Mouse (Mus musculus) limb, embryonic 14.5 days (tissue): ENCODE data around the gene H2-DMb2. TPM values are rescaled to one million over a fixed set of nuclear protein-coding genes. Genes with fewer than 3 reads are reported as not detected.

Source experiments
- ATAC-seq: fragments of 200-750 bp; cut with Nextera tagmentation; 2 replicates; pipeline ENCODE4 v1.8.0; 2017; ENCODE audit warnings: low read depth, moderate number of reproducible peaks, moderate TSS enrichment; ENCODE audit not compliant: low FRiP score
- DNase-seq: peaks from one replicate; pipeline ENCODE4 v3.0.0-alpha.2; 2015; ENCODE audit warnings: low spot score
- H3K27ac ChIP-seq: fragments of 300-500 bp; sonication (generic); replicated peaks from 2 replicates; pipeline ENCODE4 v1.5.1; 2014; ENCODE audit warnings: low read depth, mild to moderate bottlenecking, low read length, moderate library complexity, mixed read lengths
- H3K27me3 ChIP-seq: fragments of 300-500 bp; sonication (generic); 2 replicates; pipeline ENCODE4 v1.6.1; 2014; ENCODE audit warnings: low read length, mixed read lengths; ENCODE audit not compliant: control insufficient read depth, insufficient read depth
- H3K36me3 ChIP-seq: fragments of 300-500 bp; sonication (generic); 2 replicates; pipeline ENCODE4 v1.6.1; 2014; ENCODE audit warnings: mild to moderate bottlenecking, low read length, moderate library complexity, mixed read lengths; ENCODE audit not compliant: control insufficient read depth, insufficient read depth
- H3K4me1 ChIP-seq: fragments of 300-500 bp; sonication (generic); 2 replicates; pipeline ENCODE4 v1.6.1; 2014; ENCODE audit warnings: antibody characterized with exemption, low read length, mixed read lengths; ENCODE audit not compliant: control insufficient read depth, insufficient read depth
- H3K4me2 ChIP-seq: fragments of 300-500 bp; sonication (generic); replicated peaks from 2 replicates; pipeline ENCODE4 v1.6.1; 2014; ENCODE audit warnings: low read depth, mild to moderate bottlenecking, low read length, moderate library complexity; ENCODE audit not compliant: severe bottlenecking
- H3K4me3 ChIP-seq: fragments of 300-500 bp; sonication (generic); replicated peaks from 2 replicates; pipeline ENCODE4 v1.5.1; 2014; ENCODE audit warnings: low read length
- H3K9ac ChIP-seq: fragments of 300-500 bp; sonication (generic); 2 replicates; pipeline ENCODE4 v1.6.1; 2014; ENCODE audit warnings: mild to moderate bottlenecking, low read depth, low read length, moderate library complexity; ENCODE audit not compliant: severe bottlenecking
- H3K9me3 ChIP-seq: fragments of 300-500 bp; sonication (generic); 2 replicates; pipeline ENCODE4 v1.6.1; 2016; ENCODE audit warnings: low read length; ENCODE audit not compliant: control insufficient read depth
- POLR2A ChIP-seq: fragments of 200-500 bp; IDR thresholded peaks from 2 replicates; pipeline ENCODE4 v1.8.0; 2012; ENCODE audit warnings: inconsistent platforms, mild to moderate bottlenecking, moderate library complexity, borderline replicate concordance; ENCODE audit not compliant: insufficient read depth, insufficient read length; ENCODE audit errors: extremely low read depth
- WGBS: fragments of 180-500 bp; shearing (Covaris S2); extraction: QIAGEN DNeasy Blood & Tissue Kit; methylation state at CpG from one replicate; pipeline ENCODE4 v1.1.7; 2014; 5-methylcytosine and 5-hydroxymethylcytosine counted together
- polyA plus RNA-seq, 2 experiments: library from polyadenylated mRNA; depleted of rRNA in 1 of 2; stranded (reverse) in 1 of 2; unstranded in 1 of 2; fragments of >200 nt; fragmentation: Nextera tagmentation in 1 of 2; extraction: Ambion mirVana in 1 of 2; gene quantifications; 2 replicates each; pipeline versions ENCODE4 v1.2.1 to v1.2.3; 2012 to 2014

Gene H2-DMb2
- polyA plus RNA-seq (2012; rRNA removed) (0.31 and 0.54 TPM in 2 replicates), polyA plus RNA-seq (2014; fragmentation: Nextera tagmentation; extraction: Ambion mirVana) (0.23 and 0.36 TPM in 2 replicates)

GRCm38 (mm10) chr17:34143033-34143432, at the start of gene H2-DMb2:
Gene H2-DMb2 (plus strand): TSS chr17:34143307.
- 31% methylated on average over 7 of the region's 7 CpGs for whole genome bisulfite sequencing

DNA sequence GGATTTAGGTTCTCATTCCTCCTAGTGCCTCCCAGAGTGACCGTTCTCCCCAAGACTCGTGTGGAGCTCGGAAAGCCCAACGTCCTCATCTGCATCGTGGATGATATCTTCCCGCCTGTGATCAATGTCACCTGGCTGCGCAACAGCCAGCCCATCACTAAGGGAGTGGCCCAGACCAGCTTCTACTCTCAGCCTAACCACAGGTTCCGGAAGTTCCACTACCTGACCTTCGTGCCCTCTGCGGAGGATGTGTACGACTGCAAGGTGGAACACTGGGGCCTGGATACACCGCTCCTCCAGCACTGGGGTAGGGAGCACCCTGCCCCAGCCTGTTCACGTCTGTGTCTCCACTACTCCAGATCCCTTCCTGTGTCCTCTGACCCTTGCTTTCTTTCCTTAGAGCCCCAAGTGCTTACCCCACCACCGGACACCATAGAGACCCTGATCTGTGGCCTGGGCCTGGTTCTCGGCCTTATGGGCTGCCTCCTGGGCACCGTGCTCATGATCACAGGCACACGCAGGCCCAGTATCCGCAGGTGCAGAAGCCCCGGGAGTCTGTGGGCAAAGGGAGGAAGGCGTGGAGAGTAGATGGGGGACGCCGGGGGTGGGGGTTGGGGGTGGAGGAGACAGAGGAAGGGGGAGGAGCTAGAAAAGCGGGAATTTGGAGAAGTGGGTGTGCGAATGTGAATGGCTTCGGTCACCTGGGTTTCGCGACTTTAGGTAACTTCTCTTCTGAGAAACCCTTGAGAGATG, 48.6 kb upstream of the H2-DMb2 start:
- no peak for DNase-seq
- Histone ChIP-seq H3K4me1 (no peaks in the 10 kb centered on the region), H3K27me3 (no peaks in the 10 kb centered on the region), H3K4me3 (no peak overlapping the region), H3K4me2 (no peak overlapping the region), H3K27ac (no peak overlapping the region), H3K36me3 (no peaks in the 10 kb centered on the region), H3K9me3 (no peaks in the 10 kb centered on the region), H3K9ac (no peak overlapping the region)
- no peak for ATAC-seq
- no peak for TF ChIP-seq POLR2A
- WGBS = 79% methylated on average over 27 of the region's 27 CpGs

More at GRCm38 (mm10) chr17:34143033-34143432, at the start of gene H2-DMb2:
- Histone ChIP-seq H3K27ac (no peak within 1 kb of the TSS), H3K4me3 (no peak within 1 kb of the TSS), H3K4me2 (no peak within 1 kb of the TSS), H3K4me1 (peaks cover 12% of the 10 kb centered on the region; the same call in 1 of the 2 replicates), H3K36me3 (no peaks in the 10 kb centered on the region), H3K9ac (no peak within 1 kb of the TSS), H3K9me3 (no peaks in the 10 kb centered on the region), H3K27me3 (peaks cover 7% of the 10 kb centered on the region)
- no peak for ATAC-seq
- no peak for TF ChIP-seq POLR2A
- DNase-seq = no peak

DNA sequence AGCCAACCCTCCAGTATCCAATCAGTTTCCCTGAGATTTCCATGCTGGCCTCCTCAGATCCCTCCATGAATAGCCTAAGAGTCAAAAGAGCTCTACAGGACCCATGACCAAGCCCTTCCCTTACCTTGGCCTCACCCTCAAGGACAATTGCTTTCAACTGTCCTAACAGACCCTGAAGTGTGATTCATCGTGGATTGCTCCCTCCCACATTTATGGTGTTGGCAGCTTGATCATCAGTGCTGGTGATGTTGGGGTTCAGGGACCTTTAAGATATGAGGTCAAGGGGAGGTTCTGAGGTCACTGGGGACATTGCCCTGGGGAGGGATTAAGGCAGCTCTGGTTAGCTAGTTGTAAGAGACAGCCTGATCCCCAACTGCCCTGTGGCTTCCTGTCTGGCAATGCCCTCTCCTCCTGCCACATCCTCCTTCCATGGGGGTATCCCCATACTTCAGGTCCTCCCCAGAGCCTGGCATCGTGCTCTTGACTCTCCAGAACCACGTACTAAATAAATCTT, 46.6 kb upstream of the H2-DMb2 start:
- no peak for ATAC-seq
- peaks cover 3% of the 10 kb centered on the region; the same call in 1 of the 2 replicates for H3K4me1 ChIP-seq

GRCm38 (mm10) chr17:34097272-34097671, 45.8 kb upstream of the H2-DMb2 start:
- no peak overlapping the region for H3K27ac ChIP-seq
- ATAC-seq (no peak), DNase-seq (no peak)
- no peaks in the 10 kb centered on the region for H3K9me3 ChIP-seq
- H3K27me3 ChIP-seq = no peaks in the 10 kb centered on the region
- TF ChIP-seq POLR2A = no peak
- 55% methylated on average over 5 of the region's 5 CpGs for WGBS
- H3K4me3 ChIP-seq = no peak overlapping the region
- no peak overlapping the region for H3K4me2 ChIP-seq
- H3K9ac ChIP-seq = no peak overlapping the region
- peaks cover 3% of the 10 kb centered on the region; the same call in 1 of the 2 replicates for H3K4me1 ChIP-seq
- no peaks in the 10 kb centered on the region for H3K36me3 ChIP-seq

More for the DNA sequence above, 46.6 kb upstream of the H2-DMb2 start:
- no peak overlapping the region for H3K27ac ChIP-seq
- H3K4me3 ChIP-seq = no peak overlapping the region
- TF ChIP-seq POLR2A = no peak
- no peaks in the 10 kb centered on the region for H3K9me3 ChIP-seq
- WGBS = 75% methylated on average over 3 of the region's 3 CpGs
- no peak overlapping the region for H3K4me2 ChIP-seq
- H3K27me3 ChIP-seq = no peaks in the 10 kb centered on the region
- H3K36me3 ChIP-seq = no peaks in the 10 kb centered on the region
- H3K9ac ChIP-seq = no peak overlapping the region
- no peak for DNase-seq

DNA sequence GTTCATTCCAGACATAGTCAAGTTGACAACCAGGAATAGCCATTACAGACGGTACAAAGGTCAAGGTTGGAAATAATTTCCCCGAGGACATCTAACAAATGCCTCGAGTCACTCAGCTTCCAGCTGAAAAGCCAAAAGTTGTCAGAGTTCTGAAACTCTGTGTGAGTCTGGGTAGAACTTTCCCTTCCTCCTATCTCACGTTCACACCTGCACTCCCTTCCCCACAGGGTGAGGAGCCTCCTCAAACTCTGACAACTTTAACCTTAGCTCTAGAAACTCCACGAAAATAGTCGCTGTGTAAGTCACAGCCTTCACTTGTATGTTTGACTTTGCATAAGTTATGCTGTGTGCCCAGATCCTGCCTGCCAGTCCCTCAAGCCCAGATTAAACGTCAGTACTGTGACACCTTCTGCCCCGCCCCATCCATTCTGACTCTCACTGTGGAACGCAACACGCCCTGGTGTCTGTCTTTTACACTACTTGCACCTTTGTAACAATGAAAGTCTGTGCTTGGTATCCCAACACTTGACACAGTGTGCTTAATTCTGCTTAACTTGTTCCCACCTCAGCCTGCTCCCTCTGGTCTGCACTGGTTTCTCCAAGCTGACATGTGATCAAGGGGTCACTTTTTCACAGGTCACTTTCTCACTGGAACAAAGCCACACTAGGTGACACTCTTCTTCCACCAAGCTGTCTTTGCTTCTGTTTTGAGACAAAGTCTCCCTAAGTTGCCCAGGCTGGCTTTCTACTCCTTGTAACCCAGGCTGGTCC, 44.2 kb upstream of the H2-DMb2 start:
- ATAC-seq (no peak), DNase-seq (no peak)
- Histone ChIP-seq H3K4me1 (peaks cover 3% of the 10 kb centered on the region; the same call in 1 of the 2 replicates), H3K9ac (no peak overlapping the region), H3K9me3 (no peaks in the 10 kb centered on the region), H3K4me2 (no peak overlapping the region), H3K4me3 (no peak overlapping the region), H3K27ac (no peak overlapping the region), H3K36me3 (no peaks in the 10 kb centered on the region), H3K27me3 (no peaks in the 10 kb centered on the region)
- no peak for TF ChIP-seq POLR2A
- WGBS = 40% methylated on average over 10 of the region's 10 CpGs
